Mouse (Mus musculus) stomach, embryonic 16.5 days (tissue): ENCODE measurements at regions not wholly inside any gene's neighbourhood (a gene's known extent, or its start where the extent isn't known, plus 50 kb on each side); places are given as distances from the start of the nearest gene placed in this dataset.

Source experiments
- ATAC-seq: fragments of 200-750 bp; cut with Nextera tagmentation; 2 replicates; pipeline ENCODE4 v1.8.0; 2017; ENCODE audit warnings: moderate number of reproducible peaks, moderate TSS enrichment; ENCODE audit not compliant: insufficient read depth, low FRiP score
- H3K27ac ChIP-seq: fragments of 300-500 bp; sonication (generic); 2 replicates; pipeline ENCODE4 v1.5.1; 2014; ENCODE audit warnings: low read length
- H3K27me3 ChIP-seq: fragments of 300-500 bp; sonication (generic); 2 replicates; pipeline ENCODE4 v1.6.1; 2014; ENCODE audit warnings: low read length, control low read depth, mixed read lengths; ENCODE audit not compliant: control insufficient read depth, insufficient read depth
- H3K36me3 ChIP-seq: fragments of 300-500 bp; sonication (generic); 2 replicates; pipeline ENCODE4 v1.6.1; 2014; ENCODE audit warnings: low read length; ENCODE audit not compliant: control insufficient read depth, insufficient read depth
- H3K4me1 ChIP-seq: fragments of 300-500 bp; sonication (generic); 2 replicates; pipeline ENCODE4 v1.6.1; 2014; ENCODE audit warnings: low read length, control low read depth, mixed read lengths; ENCODE audit not compliant: control insufficient read depth, insufficient read depth
- H3K4me2 ChIP-seq: fragments of 300-500 bp; sonication (generic); 2 replicates; pipeline ENCODE4 v1.6.1; 2014; ENCODE audit warnings: low read depth, low read length, mixed read lengths
- H3K4me3 ChIP-seq: fragments of 300-500 bp; sonication (generic); replicated peaks from 2 replicates; pipeline ENCODE4 v1.5.1; 2014; ENCODE audit warnings: mild to moderate bottlenecking, low read length
- H3K9ac ChIP-seq: fragments of 300-500 bp; sonication (generic); 2 replicates; pipeline ENCODE4 v1.6.1; 2014; ENCODE audit warnings: low read length
- H3K9me3 ChIP-seq: fragments of 300-500 bp; sonication (generic); replicated peaks from 2 replicates; pipeline ENCODE4 v1.6.1; 2016; ENCODE audit warnings: low read length, control low read depth; ENCODE audit not compliant: control insufficient read depth
- WGBS: fragments of 180-500 bp; shearing (Covaris S2); extraction: QIAGEN DNeasy Blood & Tissue Kit; methylation state at CpG from one replicate; pipeline ENCODE4 v1.1.7; 2014; 5-methylcytosine and 5-hydroxymethylcytosine counted together

- no peak for ATAC-seq
- Histone ChIP-seq H3K4me1 (no peaks in the 10 kb centered on the region), H3K9ac (no peak overlapping the region), H3K36me3 (no peaks in the 10 kb centered on the region), H3K4me2 (no peak overlapping the region), H3K4me3 (no peak overlapping the region), H3K27me3 (no peaks in the 10 kb centered on the region), H3K27ac (no peak overlapping the region), H3K9me3 (no peaks in the 10 kb centered on the region)
- 46% methylated on average over 8 of the region's 8 CpGs for WGBS
Observed at GRCm38 (mm10) chr8:89562597-89562996, 518.6 kb upstream of the Sall1 start.

DNA sequence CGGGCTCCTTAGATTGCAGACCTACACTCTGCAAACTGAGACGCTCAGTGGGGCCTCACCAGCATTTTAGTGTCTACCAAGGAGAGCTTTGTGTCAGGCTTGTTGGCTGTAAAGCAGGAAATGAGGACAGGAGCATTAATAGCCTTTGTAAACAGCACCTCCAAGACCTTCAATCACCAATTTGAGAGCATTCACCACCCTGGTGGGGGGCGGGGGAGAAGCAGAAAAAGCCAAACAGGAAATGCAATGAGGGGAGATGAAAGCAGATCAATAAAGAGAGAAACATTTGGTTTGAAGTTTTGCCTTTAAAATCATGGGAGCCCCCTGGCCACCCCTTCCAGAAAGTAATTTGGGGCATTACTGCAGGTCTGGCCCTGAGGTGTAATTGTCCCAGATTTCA lies 497.3 kb upstream of the Sall1 start:
- H3K9me3 ChIP-seq = no peaks in the 10 kb centered on the region
- no peaks in the 10 kb centered on the region for H3K36me3 ChIP-seq
- H3K27me3 ChIP-seq = no peaks in the 10 kb centered on the region
- no peak overlapping the region for H3K27ac ChIP-seq
- ATAC-seq = no peak
- no peak overlapping the region for H3K9ac ChIP-seq
- H3K4me1 ChIP-seq = no peaks in the 10 kb centered on the region
- no peak overlapping the region for H3K4me2 ChIP-seq
- H3K4me3 ChIP-seq = no peak overlapping the region
- 37% methylated on average over 3 of the region's 3 CpGs for WGBS

DNA sequence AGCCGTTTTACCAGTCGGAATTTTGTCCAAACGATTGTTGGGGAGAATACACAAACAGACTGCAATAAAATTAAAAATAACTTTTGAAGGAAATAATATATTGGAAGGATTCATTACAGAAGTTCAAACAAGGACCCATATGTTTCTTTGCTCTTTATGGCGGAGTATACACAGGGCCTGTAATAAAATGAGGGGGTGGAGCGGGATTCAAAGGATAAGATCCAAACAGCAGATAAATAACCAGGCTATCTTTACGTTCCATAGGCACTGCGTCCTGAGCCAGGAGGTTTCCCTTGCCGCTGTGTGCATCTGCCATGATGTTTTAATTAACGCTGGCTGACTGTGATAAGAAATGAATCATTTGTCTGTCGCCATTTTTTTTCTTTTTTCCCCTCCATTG lies 490.6 kb upstream of the Sall1 start:
- no peaks in the 10 kb centered on the region for H3K36me3 ChIP-seq
- H3K4me2 ChIP-seq = no peak overlapping the region
- H3K27ac ChIP-seq = no peak overlapping the region
- no peak overlapping the region for H3K9ac ChIP-seq
- H3K27me3 ChIP-seq = no peaks in the 10 kb centered on the region
- no peaks in the 10 kb centered on the region for H3K4me1 ChIP-seq
- ATAC-seq = no peak
- no peak overlapping the region for H3K4me3 ChIP-seq
- WGBS = 60% methylated on average over 10 of the region's 10 CpGs
- no peaks in the 10 kb centered on the region for H3K9me3 ChIP-seq

DNA sequence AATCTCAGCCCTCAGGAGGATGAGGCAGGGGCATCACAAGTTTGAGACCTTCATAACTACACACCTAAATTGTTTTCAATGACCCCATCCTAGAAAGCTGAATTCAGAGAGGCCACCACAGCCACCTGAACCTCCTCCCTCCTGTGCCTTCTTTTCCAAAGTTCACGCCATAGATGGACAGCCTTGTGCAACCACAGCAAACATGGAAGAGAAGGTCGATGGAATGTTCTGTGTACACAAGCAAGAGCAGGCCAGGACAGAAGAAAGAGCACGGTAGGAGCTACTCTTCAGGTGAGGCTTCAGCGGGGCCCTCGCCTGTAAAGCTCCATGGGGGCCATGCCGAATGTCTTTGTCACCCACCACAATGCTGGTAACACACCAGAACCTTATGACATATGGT lies 481.1 kb upstream of the Sall1 start:
- Histone ChIP-seq H3K27me3 (no peaks in the 10 kb centered on the region), H3K27ac (no peak overlapping the region), H3K4me2 (no peak overlapping the region), H3K36me3 (no peaks in the 10 kb centered on the region), H3K4me1 (no peaks in the 10 kb centered on the region), H3K9ac (no peak overlapping the region), H3K9me3 (no peaks in the 10 kb centered on the region), H3K4me3 (no peak overlapping the region)
- 74% methylated on average over 6 of the region's 6 CpGs for WGBS
- no peak for ATAC-seq

- Histone ChIP-seq H3K4me1 (no peaks in the 10 kb centered on the region), H3K4me3 (no peak overlapping the region), H3K27ac (no peak overlapping the region), H3K9ac (no peak overlapping the region), H3K36me3 (no peaks in the 10 kb centered on the region), H3K27me3 (no peaks in the 10 kb centered on the region), H3K4me2 (no peak overlapping the region), H3K9me3 (no peaks in the 10 kb centered on the region)
- WGBS = 84% methylated on average over 3 of the region's 3 CpGs
- no peak for ATAC-seq
Observed at GRCm38 (mm10) chr8:89523336-89523735, 479.4 kb upstream of the Sall1 start.

- ATAC-seq = no peak
- no peak overlapping the region for H3K4me2 ChIP-seq
- no peaks in the 10 kb centered on the region for H3K9me3 ChIP-seq
- H3K4me1 ChIP-seq = no peaks in the 10 kb centered on the region
- no peaks in the 10 kb centered on the region for H3K36me3 ChIP-seq
- H3K4me3 ChIP-seq = no peak overlapping the region
- no peaks in the 10 kb centered on the region for H3K27me3 ChIP-seq
- WGBS = 39% methylated on average over 2 of the region's 2 CpGs
- H3K27ac ChIP-seq = no peak overlapping the region
- no peak overlapping the region for H3K9ac ChIP-seq
Observed at GRCm38 (mm10) chr8:89516602-89517001, 472.6 kb upstream of the Sall1 start.

DNA sequence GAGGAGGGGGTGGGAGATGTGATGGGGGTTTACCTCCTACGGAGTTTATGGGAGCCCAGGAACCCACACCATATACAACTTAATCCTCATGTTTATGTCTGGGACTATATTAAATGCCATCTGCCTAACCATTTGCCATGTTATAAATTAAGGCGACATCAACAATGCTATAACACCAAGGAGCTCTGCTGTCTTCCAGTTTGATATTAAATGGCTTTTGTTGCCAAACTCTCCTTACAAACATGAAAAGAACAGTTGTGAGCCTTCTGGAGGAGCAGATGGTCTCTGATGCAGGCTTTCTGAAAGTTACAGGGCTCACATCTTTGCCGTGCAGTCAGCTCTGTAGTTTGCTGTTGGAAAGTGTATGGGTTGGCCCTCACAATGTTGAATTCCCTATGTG lies 470.3 kb upstream of the Sall1 start:
- H3K36me3 ChIP-seq = no peaks in the 10 kb centered on the region
- no peak overlapping the region for H3K4me2 ChIP-seq
- ATAC-seq = no peak
- no peaks in the 10 kb centered on the region for H3K4me1 ChIP-seq
- H3K9ac ChIP-seq = no peak overlapping the region
- 62% methylated on average over 3 of the region's 3 CpGs for WGBS
- no peaks in the 10 kb centered on the region for H3K27me3 ChIP-seq
- H3K27ac ChIP-seq = no peak overlapping the region
- H3K9me3 ChIP-seq = no peaks in the 10 kb centered on the region
- H3K4me3 ChIP-seq = no peak overlapping the region

DNA sequence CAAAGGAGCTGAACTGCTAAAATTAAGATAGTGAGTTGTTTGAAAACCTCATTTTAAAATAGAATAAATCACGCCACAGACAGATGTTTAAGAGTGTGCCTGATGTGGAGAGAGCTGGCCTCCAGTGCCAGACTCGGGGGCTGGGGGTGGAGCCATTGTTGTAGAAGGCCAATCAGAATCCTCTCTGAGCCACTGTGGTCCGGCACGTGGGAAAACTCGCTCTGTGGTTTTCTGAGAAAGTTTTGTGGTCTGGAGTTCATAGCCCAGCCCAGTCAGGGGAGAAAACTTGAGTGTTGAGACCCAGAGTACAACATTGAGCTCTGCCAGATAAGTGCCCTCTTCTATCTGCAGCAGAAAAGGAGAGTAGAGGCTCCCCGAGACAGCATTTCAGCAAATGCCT lies 463.7 kb upstream of the Sall1 start:
- no peak overlapping the region for H3K27ac ChIP-seq
- 42% methylated on average over 6 of the region's 6 CpGs for WGBS
- no peak for ATAC-seq

GRCm38 (mm10) chr8:89503545-89504234 lies 459.7 kb upstream of the Sall1 start:
- Histone ChIP-seq H3K9ac (no peak overlapping the region), H3K4me1 (no peaks in the 10 kb centered on the region), H3K36me3 (no peaks in the 10 kb centered on the region), H3K27me3 (no peaks in the 10 kb centered on the region), H3K4me3 (no peak overlapping the region), H3K27ac (no peak overlapping the region), H3K4me2 (no peak overlapping the region), H3K9me3 (no peaks in the 10 kb centered on the region)
- ATAC-seq = no peak
- WGBS = 61% methylated on average over 4 of the region's 4 CpGs

More for the DNA sequence above, 463.7 kb upstream of the Sall1 start:
- Histone ChIP-seq H3K9me3 (no peaks in the 10 kb centered on the region), H3K4me1 (no peaks in the 10 kb centered on the region), H3K9ac (no peak overlapping the region), H3K4me3 (no peak overlapping the region), H3K36me3 (no peaks in the 10 kb centered on the region), H3K27me3 (no peaks in the 10 kb centered on the region), H3K4me2 (no peak overlapping the region)
